ENCODE assay signal across 9 mouse cellular contexts in genomic region chr7:141394771-141395170, GRCm38 (mm10). TPM values are rescaled to one million over a fixed set of nuclear protein-coding genes. Genes with fewer than 3 reads are reported as not detected.
DNase-seq lines count a peak whose midpoint lies in the region; ATAC-seq lines count a peak whose summit lies in the region.
"Had no signal": no experiment of that assay in that cellular context is flagged by ENCODE, and none has a peak within 500 bp of the region (broad histone marks: within the 10 kb centered on the region; RNA-seq: fewer than 3 reads in every experiment).

No protein-coding gene starts in this region.

- no peaks in the 10 kb centered on the region for H3K9me3 ChIP-seq in forebrain, embryonic 11.5 days (ENCODE audit: control insufficient read depth, low read length)
- H3K9me3 ChIP-seq in forebrain, embryonic 15.5 days = no peaks in the 10 kb centered on the region
- H3K9me3 ChIP-seq: limb, embryonic 15.5 days had no signal

- peaks cover 5% of the 10 kb centered on the region; the same call in 1 of the 2 replicates for H3K4me1 ChIP-seq in forebrain, embryonic 11.5 days (replicated peaks; ENCODE audit: control insufficient read depth, insufficient read depth, low read length)
- H3K4me1 ChIP-seq in forebrain, embryonic 15.5 days = peaks cover 16% of the 10 kb centered on the region

- no peak overlapping the region for H3K4me2 ChIP-seq in forebrain, embryonic 11.5 days (ENCODE audit: low read depth, low read length, severe bottlenecking)
- no peak overlapping the region for H3K4me2 ChIP-seq in forebrain, embryonic 15.5 days (replicated peaks)
- H3K4me2 ChIP-seq: limb, embryonic 15.5 days had no signal

- ATAC-seq in forebrain, embryonic 11.5 days (replicated peaks; ENCODE audit: low FRiP score) = no peak
- ATAC-seq in forebrain, embryonic 15.5 days (replicated peaks) = no peak

- no peak overlapping the region for H3K9ac ChIP-seq in forebrain, embryonic 11.5 days (ENCODE audit: low read length)
- no peak overlapping the region for H3K9ac ChIP-seq in forebrain, embryonic 15.5 days (replicated peaks)
- H3K9ac ChIP-seq: limb, embryonic 15.5 days had no signal

- H3K27ac ChIP-seq in forebrain, embryonic 11.5 days (ENCODE audit: low read depth, low read length) = no peak overlapping the region
- no peak overlapping the region for H3K27ac ChIP-seq in forebrain, embryonic 15.5 days (replicated peaks)
- H3K27ac ChIP-seq: limb, embryonic 15.5 days had no signal

- 15% methylated on average over 6 of the region's 6 CpGs for WGBS in forebrain, embryonic 11.5 days
- 17% methylated on average over 6 of the region's 6 CpGs for WGBS in forebrain, embryonic 15.5 days

- peaks cover 6% of the 10 kb centered on the region; the same call in 1 of the 2 replicates for H3K36me3 ChIP-seq in forebrain, embryonic 11.5 days (ENCODE audit: control insufficient read depth, insufficient read depth, low read length)
- H3K36me3 ChIP-seq in forebrain, embryonic 15.5 days = peaks cover 33% of the 10 kb centered on the region

- no peak overlapping the region for H3K4me3 ChIP-seq in forebrain, embryonic 11.5 days (ENCODE audit: low read depth, low read length)
- no peak overlapping the region for H3K4me3 ChIP-seq in forebrain, embryonic 15.5 days
- H3K4me3 ChIP-seq: limb, embryonic 15.5 days had no signal

- peak; percentile 89 for DNase-seq in forebrain, embryonic 11.5 days (ENCODE audit: low spot score)
- DNase-seq in urinary bladder, postnatal 25 days (ENCODE audit: low spot score) = peak; percentile 60
- no peak for DNase-seq in urinary bladder, adult 2 months (ENCODE audit: low spot score)
- DNase-seq in embryo, embryonic 10.5 days (ENCODE audit: low spot score) = peak; percentile 85
- DNase-seq in kidney, postnatal 14 days = peak; percentile 72
- peak; percentile 63 for DNase-seq in lung, postnatal 25 days (ENCODE audit: low spot score)
- peak; percentile 63 to 80 for DNase-seq in spleen, postnatal 14 days (ENCODE audit: low spot score in 2 of 2)

- no peaks in the 10 kb centered on the region for H3K27me3 ChIP-seq in forebrain, embryonic 11.5 days (ENCODE audit: control insufficient read depth, insufficient read depth, low read length)
- H3K27me3 ChIP-seq in forebrain, embryonic 15.5 days = no peaks in the 10 kb centered on the region
- H3K27me3 ChIP-seq: limb, embryonic 15.5 days had no signal

RNA-seq across cellular contexts. Expression of gene Taldo1, which starts 2.8 kb away (rescaled TPM):
- 384 and 400 TPM in 2 replicates for polyA plus RNA-seq in forebrain, embryonic 11.5 days (2014; fragmentation: Nextera tagmentation; extraction: Ambion mirVana)
- 375 and 378 TPM in 2 replicates for polyA plus RNA-seq in forebrain, embryonic 15.5 days (2015; fragmentation: Nextera tagmentation; extraction: Ambion mirVana)
- polyA plus RNA-seq in urinary bladder, adult 2 months (2012; rRNA removed) = 269 and 320 TPM in 2 replicates

RNA-seq across cellular contexts. Expression of gene Gatd1, which starts 19.2 kb away (rescaled TPM):
- polyA plus RNA-seq in forebrain, embryonic 11.5 days (2014; fragmentation: Nextera tagmentation; extraction: Ambion mirVana) = 42.9 and 46.6 TPM in 2 replicates
- 62.2 and 64.2 TPM in 2 replicates for polyA plus RNA-seq in forebrain, embryonic 15.5 days (2015; fragmentation: Nextera tagmentation; extraction: Ambion mirVana)
- polyA plus RNA-seq in urinary bladder, adult 2 months (2012; rRNA removed) = 48.3 and 59.2 TPM in 2 replicates

RNA-seq across cellular contexts. Expression of gene Cend1, which starts 34.5 kb away (rescaled TPM):
- 4.1 and 5.4 TPM in 2 replicates for polyA plus RNA-seq in forebrain, embryonic 11.5 days (2014; fragmentation: Nextera tagmentation; extraction: Ambion mirVana)
- 47.0 and 50.4 TPM in 2 replicates for polyA plus RNA-seq in forebrain, embryonic 15.5 days (2015; fragmentation: Nextera tagmentation; extraction: Ambion mirVana)
- 1.3 and 3.4 TPM in 2 replicates for polyA plus RNA-seq in urinary bladder, adult 2 months (2012; rRNA removed)

RNA-seq across cellular contexts. Expression of gene Slc25a22, which starts 42.9 kb away (rescaled TPM):
- 43.2 and 46.0 TPM in 2 replicates for polyA plus RNA-seq in forebrain, embryonic 11.5 days (2014; fragmentation: Nextera tagmentation; extraction: Ambion mirVana)
- 83.1 and 86.3 TPM in 2 replicates for polyA plus RNA-seq in forebrain, embryonic 15.5 days (2015; fragmentation: Nextera tagmentation; extraction: Ambion mirVana)
- polyA plus RNA-seq in urinary bladder, adult 2 months (2012; rRNA removed) = 42.0 and 55.2 TPM in 2 replicates

RNA-seq across cellular contexts. Expression of gene Pidd1, which starts 49.1 kb away (rescaled TPM):
- polyA plus RNA-seq in forebrain, embryonic 11.5 days (2014; fragmentation: Nextera tagmentation; extraction: Ambion mirVana) = 22.3 TPM in 2 replicates
- polyA plus RNA-seq in forebrain, embryonic 15.5 days (2015; fragmentation: Nextera tagmentation; extraction: Ambion mirVana) = 7.8 and 9.5 TPM in 2 replicates
- 4.7 and 4.8 TPM in 2 replicates for polyA plus RNA-seq in urinary bladder, adult 2 months (2012; rRNA removed)
